Mouse (Mus musculus) C2C12 (cell line): ENCODE results near the gene Slc22a3. TPM values are rescaled to one million over a fixed set of nuclear protein-coding genes. Genes with fewer than 3 reads are reported as not detected.

ENCODE experiments used
- H3K27me3 ChIP-seq: one replicate; pipeline ENCODE4 v1.6.1; 2011; ENCODE audit not compliant: control insufficient read depth, insufficient read depth, insufficient read length
- H3K36me3 ChIP-seq: one replicate; pipeline ENCODE4 v1.6.1; 2011; ENCODE audit not compliant: control insufficient read depth, insufficient read depth
- H3K4me3 ChIP-seq: one replicate; pipeline ENCODE4 v1.5.1; 2011; ENCODE audit warnings: mild to moderate bottlenecking, control low read depth; ENCODE audit not compliant: poor library complexity, insufficient read depth, severe bottlenecking
- H3K79me2 ChIP-seq: one replicate; pipeline ENCODE4 v1.6.1; 2011; ENCODE audit not compliant: control insufficient read depth, insufficient read depth
- H3K79me3 ChIP-seq: one replicate; pipeline ENCODE4 v1.6.1; 2011; ENCODE audit warnings: low read depth, control low read depth
- H3ac ChIP-seq: one replicate; pipeline ENCODE3; 2011; ENCODE audit warnings: low read depth; ENCODE audit not compliant: control insufficient read depth, insufficient read length
- CEBPB ChIP-seq: IDR thresholded peaks from one replicate; pipeline ENCODE4 v1.6.1; 2011; ENCODE audit warnings: low read depth, mild to moderate bottlenecking, control low read depth, moderate library complexity
- CTCF ChIP-seq: IDR thresholded peaks from one replicate; pipeline ENCODE4 v1.5.1; 2011; ENCODE audit not compliant: control insufficient read depth, insufficient read depth, insufficient read length
- FOSL1 ChIP-seq: IDR thresholded peaks from one replicate; pipeline ENCODE4 v1.8.0; 2011; ENCODE audit warnings: mild to moderate bottlenecking, low read length; ENCODE audit not compliant: poor library complexity, insufficient read depth, severe bottlenecking
- MAX ChIP-seq: IDR thresholded peaks from one replicate; pipeline ENCODE4 v1.6.1; 2011; ENCODE audit warnings: mild to moderate bottlenecking, control low read depth
- MYOD1 ChIP-seq: IDR thresholded peaks from one replicate; pipeline ENCODE4 v1.6.1; 2011; ENCODE audit warnings: low read depth; ENCODE audit not compliant: control insufficient read depth, insufficient read length
- MYOG ChIP-seq: IDR thresholded peaks from one replicate; pipeline ENCODE4 v1.6.1; 2011; ENCODE audit not compliant: control insufficient read depth, insufficient read length; ENCODE audit errors: extremely low read depth
- USF1 ChIP-seq: IDR thresholded peaks from one replicate; pipeline ENCODE4 v1.6.1; 2011; ENCODE audit warnings: low read depth, mild to moderate bottlenecking, control low read depth, moderate library complexity
- polyA plus RNA-seq: library from polyadenylated mRNA; unstranded; fragments of >200 nt; fragmentation: generic; extraction: Trizol; gene quantifications from one replicate; pipeline ENCODE4 v1.2.1, GENCODE M21; 2012; ENCODE audit warnings: missing spikeins

The Slc22a3 gene
- polyA plus RNA-seq, 1 experiment = not detected

DNA sequence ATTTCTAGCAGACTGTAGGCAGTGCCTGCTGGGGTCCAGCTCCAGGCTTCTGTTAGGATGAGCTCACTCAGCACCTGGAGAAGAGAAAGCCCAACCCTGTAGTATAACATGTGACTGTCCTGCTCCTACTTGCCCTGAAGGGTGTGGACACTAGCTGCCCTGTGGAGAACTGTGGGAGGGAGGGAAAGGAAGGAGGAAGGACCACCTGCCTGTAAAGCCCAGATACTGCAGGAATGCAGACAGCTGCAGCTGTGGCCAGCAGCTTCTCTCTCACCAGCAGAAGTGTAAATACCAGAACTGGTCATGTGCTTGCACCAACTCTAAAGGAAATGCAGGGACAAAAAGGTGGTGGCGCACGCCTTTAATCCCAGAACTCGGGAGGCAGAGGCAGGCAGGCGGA, 137.2 kb downstream of the Slc22a3 start:
- Histone ChIP-seq H3K79me2 (no peaks in the 10 kb centered on the region), H3K79me3 (no peaks in the 10 kb centered on the region), H3K4me3 (no peak overlapping the region), H3K36me3 (no peaks in the 10 kb centered on the region), H3ac (no peak overlapping the region), H3K27me3 (no peaks in the 10 kb centered on the region)
- TF ChIP-seq MYOD1 (peak; percentile 68), FOSL1 (no peak), CEBPB (no peak), MYOG (no peak), CTCF (no peak), USF1 (no peak)

DNA sequence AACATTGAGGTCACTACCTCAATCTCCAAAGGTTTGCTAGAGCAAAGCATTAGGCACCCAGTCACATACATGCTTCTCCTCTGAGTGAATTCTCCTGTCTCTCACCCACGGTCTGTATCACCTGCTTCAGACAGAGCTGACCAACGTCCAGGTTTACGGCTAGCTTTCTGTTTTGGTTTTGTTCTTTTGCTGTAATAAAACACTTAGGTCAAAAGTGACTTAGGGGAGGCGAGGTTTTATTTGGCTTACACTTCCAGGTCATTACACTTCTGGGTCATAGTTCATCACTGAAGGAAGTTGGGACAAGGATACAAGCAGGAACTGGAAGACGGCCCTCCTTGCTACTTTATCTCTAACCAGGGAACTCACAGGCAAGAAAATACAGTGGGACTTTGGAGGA, 138.1 kb downstream of the Slc22a3 start:
- H3K79me3 ChIP-seq = no peaks in the 10 kb centered on the region
- H3K36me3 ChIP-seq = no peaks in the 10 kb centered on the region
- H3K4me3 ChIP-seq = no peak overlapping the region
- H3ac ChIP-seq = no peak overlapping the region
- no peak for TF ChIP-seq MAX
- no peak for TF ChIP-seq CTCF
- TF ChIP-seq CEBPB = no peak
- TF ChIP-seq FOSL1 = no peak
- TF ChIP-seq USF1 = no peak
- TF ChIP-seq MYOG = no peak
- TF ChIP-seq MYOD1 = no peak
- H3K79me2 ChIP-seq = no peaks in the 10 kb centered on the region
- no peaks in the 10 kb centered on the region for H3K27me3 ChIP-seq

Other genes with a start within 250 kb of the Slc22a3 start
- 20.9 TPM for gene Map3k4, start 188.9 kb downstream of the Slc22a3 start, polyA plus RNA-seq
- 0.01 TPM for gene Plg, start 129.1 kb downstream of the Slc22a3 start, polyA plus RNA-seq
- gene Slc22a2, start 76.4 kb upstream of the Slc22a3 start, polyA plus RNA-seq = not detected
- gene Slc22a1, start 168.1 kb upstream of the Slc22a3 start, polyA plus RNA-seq = not detected